Mouse (Mus musculus): ENCODE measurements around the gene Helt. TPM values are rescaled to one million over a fixed set of nuclear protein-coding genes. Genes with fewer than 3 reads are reported as not detected.

Gene Helt
- polyA plus RNA-seq (2021) = not detected

DNA sequence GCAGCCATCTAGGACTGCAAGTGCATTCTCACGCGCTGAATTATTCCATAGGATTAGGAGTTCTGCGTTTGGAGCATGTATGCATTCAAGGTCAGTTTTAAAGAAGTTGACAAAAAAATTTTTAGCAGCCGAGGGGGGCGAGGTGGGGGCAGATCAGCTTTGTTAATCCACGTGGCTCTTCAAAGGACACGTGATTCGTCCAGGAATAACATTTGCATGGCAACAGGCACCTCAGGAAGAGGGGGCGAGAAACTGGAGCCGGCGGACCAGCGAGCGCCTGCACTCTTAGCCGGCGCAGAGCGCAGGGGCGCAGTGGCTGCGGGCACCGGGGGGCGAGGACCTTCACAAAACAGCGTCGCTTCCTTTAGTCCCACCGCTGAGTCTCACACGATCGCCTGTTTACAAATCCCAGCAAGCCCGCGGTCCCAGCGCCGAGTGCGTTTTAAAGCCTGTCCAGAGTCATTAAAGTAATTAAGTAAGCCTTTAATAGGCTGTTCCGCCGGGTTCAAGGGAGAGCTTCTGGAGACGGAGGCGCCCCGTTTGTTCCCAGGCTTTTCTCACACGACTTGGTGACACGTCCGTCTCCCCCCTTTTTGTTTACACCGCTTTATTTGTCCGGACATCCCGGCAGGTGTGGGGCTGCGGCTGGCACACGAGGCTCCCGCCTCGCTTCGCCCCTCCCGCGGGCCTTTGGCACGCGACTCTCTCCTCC, at the start of gene Helt:
Gene Helt, minus strand, starts transcription at position 491 of the 712 bp plus-strand sequence.
- CTCF ChIA-PET = no interaction called here
- in situ Hi-C loops (cut with MboI; ENCODE audit: low pct_unique_long_range_greater_than_20kb) = no loop called here

GRCm38 (mm10) chr8:46342272-46342671, 47.8 kb upstream of the Helt start:
- no peak for DNase-seq (ENCODE audit: low read depth, low spot score)

More for the DNA sequence above, at the start of gene Helt:
- DNase-seq (ENCODE audit: low read depth, low spot score) (no peak), ATAC-seq (no peak)
- peaks cover 60% of the 10 kb centered on the region for H3K27me3 ChIP-seq
- TF ChIP-seq CTCF (IDR thresholded peaks at IDR 0.05) = no peak
- POLR2A ChIA-PET = no interaction called here

DNA sequence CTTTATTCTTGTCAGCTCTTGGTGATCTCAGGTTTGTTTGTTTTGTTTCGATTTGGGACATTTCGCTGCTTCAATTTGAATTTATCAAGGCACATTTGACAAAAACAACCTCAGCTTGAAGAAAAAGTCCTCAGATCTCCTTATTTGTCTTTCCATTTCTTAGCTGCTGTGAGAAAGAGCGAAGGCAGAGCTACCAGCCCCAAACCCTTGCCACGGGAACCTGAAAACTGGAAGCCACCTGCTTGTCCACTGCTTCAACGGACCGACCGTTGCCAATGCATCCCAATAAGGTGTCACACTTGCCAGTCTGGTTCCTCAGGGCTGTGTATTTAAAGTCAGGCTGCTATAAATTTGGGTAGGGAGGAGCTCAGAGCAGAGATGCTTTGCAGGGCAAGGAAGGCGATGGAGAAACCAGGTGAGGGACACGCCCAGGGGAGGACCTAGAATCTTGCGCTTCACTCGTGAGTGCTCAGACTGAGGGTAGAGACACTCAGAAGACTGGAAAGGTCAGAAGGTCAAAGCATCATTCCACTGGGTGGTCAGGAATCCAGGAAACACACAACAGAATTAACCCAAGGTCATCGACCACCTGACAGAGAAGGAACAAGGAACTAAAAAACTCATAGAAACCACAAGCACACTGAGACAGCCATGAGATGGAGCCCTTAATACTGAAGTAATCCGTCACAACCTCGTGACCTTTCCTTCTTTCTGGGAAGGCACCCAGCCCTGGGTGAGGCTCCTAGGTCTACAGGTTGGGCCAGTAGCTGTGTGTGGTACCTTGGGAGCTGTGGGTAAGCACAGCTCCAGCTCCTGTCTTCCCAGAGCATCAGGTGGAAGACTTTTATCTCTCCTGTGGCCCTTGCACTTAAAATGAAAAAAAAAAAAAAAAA, 46.2 kb upstream of the Helt start:
- no peak for TF ChIP-seq CTCF (IDR thresholded peaks at IDR 0.05)
- in situ Hi-C loops (cut with MboI; ENCODE audit: low pct_unique_long_range_greater_than_20kb) = no loop called here
- ChIA-PET POLR2A (interaction anchor here (1.0 to 1.2 kb wide), 2 partner anchors 12 to 14 kb away, joined by 3 read pairs; no protein-coding TSS in a partner anchor), CTCF (interaction anchor here (1.4 to 1.7 kb wide), 2 partner anchors 9 to 25 kb away, joined by 3 to 4 read pairs; no protein-coding TSS in a partner anchor)
- no peaks in the 10 kb centered on the region for H3K27me3 ChIP-seq
- DNase-seq (ENCODE audit: low read depth, low spot score) = no peak
- ATAC-seq = no peak

More at GRCm38 (mm10) chr8:46342272-46342671, 47.8 kb upstream of the Helt start:
- no peak for TF ChIP-seq CTCF (IDR thresholded peaks at IDR 0.05)
- no peak for ATAC-seq
- in situ Hi-C loops (cut with MboI; ENCODE audit: low pct_unique_long_range_greater_than_20kb) = no loop called here
- H3K27me3 ChIP-seq = no peaks in the 10 kb centered on the region
- POLR2A ChIA-PET = interaction anchor here (0.7 kb wide), 1 partner anchor 9 kb away, joined by 3 read pairs; no protein-coding TSS in a partner anchor
- CTCF ChIA-PET = interaction anchor here (1.4 kb wide), 1 partner anchor 12 kb away, joined by 5 read pairs; no protein-coding TSS in a partner anchor

GRCm38 (mm10) chr8:46339317-46339716, 44.8 kb upstream of the Helt start:
- peak; percentile 57 for ATAC-seq
- TF ChIP-seq CTCF (IDR thresholded peaks at IDR 0.05) = no peak
- POLR2A ChIA-PET = interaction anchor here (0.6 kb wide), 1 partner anchor 10 kb away, joined by 4 read pairs; no protein-coding TSS in a partner anchor
- CTCF ChIA-PET = interaction anchor here (0.7 to 1.7 kb wide), 3 partner anchors 9 to 133 kb away, joined by 3 to 4 read pairs (median 4); no protein-coding TSS in a partner anchor
- no peak for DNase-seq (ENCODE audit: low read depth, low spot score)
- no peaks in the 10 kb centered on the region for H3K27me3 ChIP-seq
- in situ Hi-C loops (cut with MboI; ENCODE audit: low pct_unique_long_range_greater_than_20kb) = no loop called here

GRCm38 (mm10) chr8:46336351-46336750, 41.9 kb upstream of the Helt start:
- POLR2A ChIA-PET = no interaction called here
- CTCF ChIA-PET = no interaction called here
- no peak for DNase-seq (ENCODE audit: low read depth, low spot score)
- TF ChIP-seq CTCF (IDR thresholded peaks at IDR 0.05) = no peak
- ATAC-seq = no peak
- in situ Hi-C loops (cut with MboI; ENCODE audit: low pct_unique_long_range_greater_than_20kb) = no loop called here
- no peaks in the 10 kb centered on the region for H3K27me3 ChIP-seq

- H3K27me3 ChIP-seq = no peaks in the 10 kb centered on the region
- no peak for TF ChIP-seq CTCF (IDR thresholded peaks at IDR 0.05)
- in situ Hi-C loops (cut with MboI; ENCODE audit: low pct_unique_long_range_greater_than_20kb) = no loop called here
- POLR2A ChIA-PET = interaction anchor here (0.7 to 1.5 kb wide), 2 partner anchors 10 to 98 kb away, joined by 3 read pairs; no protein-coding TSS in a partner anchor
- ATAC-seq (no peak), DNase-seq (ENCODE audit: low read depth, low spot score) (no peak)
- CTCF ChIA-PET = interaction anchor here (0.7 to 1.7 kb wide), 4 partner anchors 11 to 144 kb away, joined by 3 to 6 read pairs (median 4); no protein-coding TSS in a partner anchor
These were observed 38.1 kb upstream of the Helt start for GRCm38 (mm10) chr8:46332389-46333061.

- peak; percentile 44 for ATAC-seq
- no peak for TF ChIP-seq CTCF (IDR thresholded peaks at IDR 0.05)
- POLR2A ChIA-PET = interaction anchor here (0.7 kb wide), 1 partner anchor 99 kb away, joined by 3 read pairs; no protein-coding TSS in a partner anchor
- in situ Hi-C loops (cut with MboI; ENCODE audit: low pct_unique_long_range_greater_than_20kb) = no loop called here
- CTCF ChIA-PET = interaction anchor here (0.7 to 1.4 kb wide), 4 partner anchors 9 to 144 kb away, joined by 3 to 6 read pairs (median 4); no protein-coding TSS in a partner anchor
- peak; percentile 55 for DNase-seq (ENCODE audit: low read depth, low spot score)
- no peaks in the 10 kb centered on the region for H3K27me3 ChIP-seq
These were observed 37.3 kb upstream of the Helt start for GRCm38 (mm10) chr8:46331801-46332200.

GRCm38 (mm10) chr8:46329396-46329795, 34.9 kb upstream of the Helt start:
- ChIA-PET CTCF (no interaction called here), POLR2A (interaction anchor here (0.7 kb wide), 1 partner anchor 10 kb away, joined by 4 read pairs; no protein-coding TSS in a partner anchor)
- in situ Hi-C loops (cut with MboI; ENCODE audit: low pct_unique_long_range_greater_than_20kb) = no loop called here
- ATAC-seq (no peak), DNase-seq (ENCODE audit: low read depth, low spot score) (no peak)
- no peaks in the 10 kb centered on the region for H3K27me3 ChIP-seq
- TF ChIP-seq CTCF (IDR thresholded peaks at IDR 0.05) = no peak

DNA sequence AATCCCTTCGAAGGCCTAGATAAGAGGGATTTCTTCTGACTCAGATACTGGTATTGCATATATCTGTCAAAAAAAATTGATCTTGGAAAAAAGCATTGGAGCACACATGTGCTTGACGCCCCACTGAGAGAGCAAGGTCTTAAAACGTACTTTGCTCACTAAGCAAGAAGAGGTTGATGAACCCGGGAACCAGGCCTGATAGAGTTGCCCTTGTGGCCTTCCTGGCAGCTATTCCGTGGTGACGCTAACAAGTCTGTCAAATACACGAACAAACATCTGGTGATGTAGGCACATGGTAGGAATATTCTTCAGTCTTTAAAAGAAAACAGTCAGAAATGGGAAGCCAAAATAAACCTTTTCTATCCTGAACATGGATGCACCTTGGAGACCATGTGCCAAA, 32.8 kb upstream of the Helt start:
- ATAC-seq (no peak), DNase-seq (ENCODE audit: low read depth, low spot score) (no peak)
- ChIA-PET CTCF (no interaction called here), POLR2A (interaction anchor here (1.0 kb wide), 1 partner anchor 14 kb away, joined by 3 read pairs; no protein-coding TSS in a partner anchor)
- no peaks in the 10 kb centered on the region for H3K27me3 ChIP-seq
- in situ Hi-C loops (cut with MboI; ENCODE audit: low pct_unique_long_range_greater_than_20kb) = no loop called here
- no peak for TF ChIP-seq CTCF (IDR thresholded peaks at IDR 0.05)

- TF ChIP-seq CTCF (IDR thresholded peaks at IDR 0.05) = no peak
- ATAC-seq = no peak
These were observed 32.2 kb upstream of the Helt start for GRCm38 (mm10) chr8:46326715-46327114.

More at GRCm38 (mm10) chr8:46326715-46327114, 32.2 kb upstream of the Helt start:
- ChIA-PET POLR2A (interaction anchor here (1.0 kb wide), 1 partner anchor 14 kb away, joined by 3 read pairs; no protein-coding TSS in a partner anchor), CTCF (no interaction called here)
- H3K27me3 ChIP-seq = no peaks in the 10 kb centered on the region
- in situ Hi-C loops (cut with MboI; ENCODE audit: low pct_unique_long_range_greater_than_20kb) = no loop called here
- DNase-seq (ENCODE audit: low read depth, low spot score) = no peak

Measured in Patski (cell line).